Mouse (Mus musculus) right cerebral cortex, postnatal 25 days (tissue): Measurements from ENCODE around the gene Lipc.

Source experiments
- DNase-seq: peaks from one replicate; pipeline ENCODE4 v3.0.0; 2022

Gene Lipc

DNA sequence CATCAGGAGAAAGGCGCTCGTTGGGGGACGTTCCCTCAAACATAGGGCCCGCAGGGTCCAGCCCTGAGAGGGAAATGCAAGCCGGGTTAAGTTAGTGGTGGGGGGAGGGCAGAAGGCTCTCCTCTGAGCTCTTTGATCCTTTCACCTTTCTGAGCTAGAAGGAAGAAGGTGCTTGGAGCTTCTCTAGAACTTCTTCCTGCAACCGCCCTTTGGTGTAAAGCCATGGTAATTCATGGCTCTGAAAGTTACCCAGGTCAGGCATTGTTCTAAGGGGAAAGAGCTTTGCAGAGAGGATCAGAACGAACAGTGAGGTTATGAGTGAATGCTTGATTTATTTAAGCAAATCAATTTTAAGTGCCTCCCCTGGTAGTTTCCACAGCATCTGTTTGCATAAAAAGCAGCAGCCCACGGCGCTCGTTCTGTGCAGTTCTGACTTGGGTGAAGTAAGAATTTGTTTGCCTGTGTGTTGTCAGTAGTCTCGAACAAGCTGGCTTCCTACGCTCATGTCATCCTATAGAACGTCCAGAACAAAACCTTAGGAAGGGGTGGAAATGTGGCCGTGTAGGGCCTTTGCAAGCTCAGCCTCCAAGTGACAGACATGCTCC is 135.2 kb downstream of the Lipc start:
- peak; percentile 38 for DNase-seq

DNA sequence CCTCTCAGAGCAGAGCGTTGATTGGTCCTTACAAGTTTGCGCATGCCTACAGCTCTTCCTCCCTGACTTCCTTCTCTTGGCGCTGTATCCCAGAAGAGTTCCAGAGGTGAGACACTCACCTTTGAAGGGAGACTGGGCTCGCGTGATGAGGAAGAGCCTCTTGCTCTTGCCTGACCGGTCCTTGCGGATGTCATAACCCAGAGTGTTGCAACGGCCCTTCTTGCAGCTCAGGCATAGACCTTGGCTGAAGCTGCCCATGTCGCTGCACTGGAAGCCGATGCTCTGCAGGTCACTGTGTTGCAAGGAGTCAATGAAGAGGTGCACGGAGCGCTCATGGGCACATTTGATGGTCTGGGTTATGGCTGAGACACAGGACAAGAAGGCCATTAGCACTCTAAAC is 139.5 kb downstream of the Lipc start:
- DNase-seq = no peak

GRCm38 (mm10) chr9:70807714-70808113 is 144.3 kb downstream of the Lipc start:
- DNase-seq = no peak

DNA sequence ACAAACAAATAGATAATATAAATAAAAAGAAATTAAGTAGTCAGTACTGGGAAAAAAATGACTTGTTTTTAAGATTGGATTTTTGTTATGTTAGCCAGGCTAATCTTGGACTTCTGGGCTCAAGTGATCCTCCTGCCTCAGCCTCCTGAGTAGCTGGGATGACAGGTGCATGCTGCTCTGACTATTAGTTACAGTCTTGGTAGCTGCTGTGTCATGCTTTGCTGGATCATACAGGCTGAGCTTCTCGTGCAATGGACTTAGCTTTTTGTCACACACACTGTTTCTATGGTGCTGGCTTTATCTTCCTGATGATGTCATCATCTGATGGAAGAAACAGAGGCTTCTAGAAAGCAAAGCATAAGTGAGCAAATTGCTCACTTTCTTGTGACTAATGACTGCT is 146.0 kb downstream of the Lipc start:
- DNase-seq = no peak

DNA sequence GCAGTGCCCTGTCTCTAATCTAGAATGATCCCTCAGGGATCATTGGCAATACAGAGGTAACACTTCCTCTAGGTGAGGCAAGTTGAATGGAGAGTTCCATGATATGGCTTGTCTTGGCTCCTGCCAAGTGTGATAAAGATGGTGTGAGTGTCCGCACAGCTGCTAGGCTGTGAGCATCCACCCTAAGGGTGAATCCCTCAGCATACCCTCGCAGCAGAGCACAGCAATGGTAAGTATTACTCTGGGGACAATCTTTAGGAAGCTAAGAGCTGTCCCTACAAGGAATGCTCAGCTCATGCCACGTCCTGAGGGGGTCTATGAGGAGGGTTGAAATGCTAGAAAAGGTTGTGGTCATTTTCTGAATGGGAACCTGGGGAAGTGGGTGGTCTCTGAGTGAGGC is 149.2 kb downstream of the Lipc start:
- no peak for DNase-seq

DNA sequence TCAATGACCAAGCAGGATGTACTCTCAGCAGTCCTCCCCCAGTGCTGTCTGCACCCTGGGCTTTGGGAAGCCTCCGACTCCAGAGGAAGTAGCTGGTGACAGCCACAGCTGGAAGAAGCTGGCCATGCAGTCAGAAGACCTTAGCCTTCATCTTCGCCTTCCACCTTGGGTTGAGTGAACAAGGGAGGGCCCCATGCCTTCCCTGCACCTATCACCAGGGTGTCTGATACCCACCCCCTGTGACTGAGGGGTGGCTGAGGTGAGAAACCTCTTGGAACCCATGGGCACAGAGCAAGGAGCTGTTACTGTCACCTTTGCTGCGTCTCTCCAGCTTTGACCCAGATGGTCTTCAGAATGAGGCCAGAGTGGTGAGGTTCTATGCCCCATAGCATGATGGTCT is 150.3 kb downstream of the Lipc start:
- DNase-seq = no peak

- DNase-seq = no peak
Observed at GRCm38 (mm10) chr9:70800588-70801315, 151.3 kb downstream of the Lipc start.

DNA sequence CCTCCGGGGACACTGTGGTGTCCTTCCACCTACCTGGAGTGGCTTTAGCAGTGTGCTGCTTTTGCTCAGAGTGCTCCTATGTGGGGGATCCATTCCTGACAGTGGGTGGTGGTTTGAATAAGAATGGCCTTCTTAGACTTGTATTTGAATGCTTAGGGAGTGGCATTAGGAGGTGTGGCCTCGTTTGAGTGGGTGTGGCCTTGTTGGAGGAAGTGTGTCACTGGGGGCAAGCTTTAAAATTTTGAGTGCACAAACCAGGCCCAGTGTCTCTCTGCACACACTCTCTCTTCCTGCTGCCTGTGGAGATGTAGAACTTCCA is 156.6 kb downstream of the Lipc start:
- DNase-seq = no peak

- DNase-seq = no peak
Observed at GRCm38 (mm10) chr9:70794643-70795438, 157.2 kb downstream of the Lipc start.

- no peak for DNase-seq
Observed at GRCm38 (mm10) chr9:70790621-70791020, 161.4 kb downstream of the Lipc start.

GRCm38 (mm10) chr9:70788705-70789104 is 163.3 kb downstream of the Lipc start:
- no peak for DNase-seq

- DNase-seq = no peak
Observed at GRCm38 (mm10) chr9:70782191-70782590, 169.8 kb downstream of the Lipc start.

GRCm38 (mm10) chr9:70775517-70775916 is 176.5 kb downstream of the Lipc start:
- no peak for DNase-seq

- DNase-seq = no peak
Observed at GRCm38 (mm10) chr9:70760974-70761373, 191.1 kb downstream of the Lipc start.

GRCm38 (mm10) chr9:70751504-70752222 is 200.4 kb downstream of the Lipc start:
- DNase-seq = no peak
